Mouse (Mus musculus): ENCODE measurements around the gene Xdh.

- no peak for TF ChIP-seq CTCF (IDR thresholded peaks at IDR 0.05; ENCODE audit: borderline replicate concordance, insufficient read depth, low read depth, low read length)
- TF ChIP-seq POLR2A (IDR thresholded peaks at IDR 0.05; ENCODE audit: borderline replicate concordance, insufficient read depth, low read length), result no peak
Measured at GRCm38 (mm10) chr17:73883332-73883731, 66.7 kb downstream of the Xdh start.

Measured in cerebellum, adult 2 months (tissue).